Mouse (Mus musculus) liver, embryonic 13.5 days (tissue): ENCODE measurements around the gene Cnga2. TPM values are rescaled to one million over a fixed set of nuclear protein-coding genes. Genes with fewer than 3 reads are reported as not detected.
"Not testable (repeated sequence)": the region's sequence is repeated elsewhere in the genome, so short reads cannot be mapped to it uniquely, and the experiment has no call there.

Experiments used
- ATAC-seq: fragments of 200-750 bp; cut with Nextera tagmentation; 2 replicates; pipeline ENCODE4 v1.8.0; 2017; ENCODE audit warnings: low read depth, mild to moderate bottlenecking, moderate number of reproducible peaks, moderate library complexity
- DNase-seq: peaks from one replicate; pipeline ENCODE4 v3.0.0; 2022
- H3K27ac ChIP-seq: fragments of 300-500 bp; sonication (generic); 2 replicates; pipeline ENCODE4 v1.5.1; 2015; ENCODE audit warnings: moderate library complexity, mild to moderate bottlenecking, inconsistent platforms
- H3K27me3 ChIP-seq: fragments of 300-500 bp; sonication (generic); 2 replicates; pipeline ENCODE4 v1.6.1; 2015; ENCODE audit warnings: mild to moderate bottlenecking, inconsistent platforms
- H3K36me3 ChIP-seq: fragments of 300-500 bp; sonication (generic); 2 replicates; pipeline ENCODE4 v1.6.1; 2015; ENCODE audit warnings: mild to moderate bottlenecking, inconsistent platforms
- H3K4me1 ChIP-seq: fragments of 300-500 bp; sonication (generic); replicated peaks from 2 replicates; pipeline ENCODE4 v1.6.1; 2015; ENCODE audit warnings: inconsistent platforms
- H3K4me2 ChIP-seq: fragments of 300-500 bp; sonication (generic); 2 replicates; pipeline ENCODE4 v1.6.1; 2015; ENCODE audit warnings: inconsistent platforms, mild to moderate bottlenecking, moderate library complexity
- H3K4me3 ChIP-seq: fragments of 300-500 bp; sonication (generic); replicated peaks from 2 replicates; pipeline ENCODE4 v1.5.1; 2015; ENCODE audit warnings: mild to moderate bottlenecking, inconsistent platforms
- H3K9ac ChIP-seq: fragments of 300-500 bp; sonication (generic); 2 replicates; pipeline ENCODE4 v1.6.1; 2015; ENCODE audit warnings: mild to moderate bottlenecking, inconsistent platforms
- H3K9me3 ChIP-seq: fragments of 300-500 bp; sonication (generic); replicated peaks from 2 replicates; pipeline ENCODE4 v1.6.1; 2016; ENCODE audit warnings: inconsistent platforms
- WGBS: fragments of 180-500 bp; shearing (Covaris S2); methylation state at CpG from one replicate; pipeline ENCODE4 v1.1.7; 2015; ENCODE audit not compliant: insufficient replicate concordance; 5-methylcytosine and 5-hydroxymethylcytosine counted together
- polyA plus RNA-seq: library from polyadenylated mRNA; unstranded; fragments of >200 nt; fragmentation: Nextera tagmentation; extraction: Ambion mirVana; gene quantifications from 2 replicates; pipeline ENCODE4 v1.2.1, GENCODE M21; 2015

Cnga2 gene
- polyA plus RNA-seq = 0.03 TPM in 1 of 2 replicates, not detected in the other

- no peak within 1 kb of the TSS for H3K4me3 ChIP-seq
- no peak for DNase-seq
- H3K4me1 ChIP-seq = no peaks in the 10 kb centered on the region
- H3K27me3 ChIP-seq = no peaks in the 10 kb centered on the region
- H3K36me3 ChIP-seq = no peaks in the 10 kb centered on the region
- H3K9me3 ChIP-seq = no peaks in the 10 kb centered on the region
- WGBS = 62% methylated on average over 3 of the region's 3 CpGs
- H3K4me2 ChIP-seq = no peak within 1 kb of the TSS
- ATAC-seq = no peak
- no peak within 1 kb of the TSS for H3K9ac ChIP-seq
- no peak within 1 kb of the TSS for H3K27ac ChIP-seq
These were observed at the start of gene Cnga2 for GRCm38 (mm10) chrX:71991549-71991948. TSS of gene Cnga2 (plus strand) at chrX:71991849.

DNA sequence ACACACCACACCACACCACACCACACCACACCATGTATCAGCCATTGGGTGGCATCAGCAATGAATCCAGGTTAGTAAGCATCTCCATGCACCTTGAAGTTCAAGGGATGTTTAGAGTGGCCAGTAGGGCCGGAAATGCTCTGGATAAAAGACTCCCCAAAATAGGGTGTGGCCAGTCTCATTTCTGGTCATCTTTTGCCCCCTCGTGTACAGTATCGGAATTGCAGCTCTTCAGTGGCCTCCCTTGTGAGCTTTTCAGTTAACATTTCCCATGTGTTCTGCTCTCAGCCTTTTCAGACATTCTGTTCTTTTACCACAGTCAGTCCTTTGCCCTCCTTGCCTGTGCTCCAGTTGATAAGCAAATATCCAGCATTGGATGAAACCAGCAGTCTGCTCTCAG is 45.0 kb upstream of the Cnga2 start:
- Histone ChIP-seq H3K9ac (no peak overlapping the region), H3K36me3 (no peaks in the 10 kb centered on the region), H3K4me2 (no peak overlapping the region), H3K4me3 (no peak overlapping the region), H3K9me3 (no peaks in the 10 kb centered on the region), H3K4me1 (no peaks in the 10 kb centered on the region), H3K27ac (no peak overlapping the region), H3K27me3 (no peaks in the 10 kb centered on the region)
- DNase-seq (no peak), ATAC-seq (no peak)
- WGBS = 12% methylated on average over 3 of the region's 3 CpGs

GRCm38 (mm10) chrX:71958366-71958765 is 33.3 kb upstream of the Cnga2 start:
- H3K27ac ChIP-seq = no peak overlapping the region
- DNase-seq = no peak
- H3K9ac ChIP-seq = no peak overlapping the region
- H3K27me3 ChIP-seq = peaks cover 22% of the 10 kb centered on the region
- ATAC-seq = no peak
- no peak overlapping the region for H3K4me2 ChIP-seq
- no peaks in the 10 kb centered on the region for H3K4me1 ChIP-seq
- no peaks in the 10 kb centered on the region for H3K9me3 ChIP-seq
- no peak overlapping the region for H3K4me3 ChIP-seq
- no peaks in the 10 kb centered on the region for H3K36me3 ChIP-seq

- Histone ChIP-seq H3K4me3 (peak within 1 kb of the TSS; percentile 31), H3K9ac (no peak within 1 kb of the TSS)
- no peak for DNase-seq
These were observed 29.3 kb upstream of the Cnga2 start, which contains the start of gene Prrg3 for GRCm38 (mm10) chrX:71962073-71963051. TSS of gene Prrg3 (plus strand) at chrX:71962624.

DNA sequence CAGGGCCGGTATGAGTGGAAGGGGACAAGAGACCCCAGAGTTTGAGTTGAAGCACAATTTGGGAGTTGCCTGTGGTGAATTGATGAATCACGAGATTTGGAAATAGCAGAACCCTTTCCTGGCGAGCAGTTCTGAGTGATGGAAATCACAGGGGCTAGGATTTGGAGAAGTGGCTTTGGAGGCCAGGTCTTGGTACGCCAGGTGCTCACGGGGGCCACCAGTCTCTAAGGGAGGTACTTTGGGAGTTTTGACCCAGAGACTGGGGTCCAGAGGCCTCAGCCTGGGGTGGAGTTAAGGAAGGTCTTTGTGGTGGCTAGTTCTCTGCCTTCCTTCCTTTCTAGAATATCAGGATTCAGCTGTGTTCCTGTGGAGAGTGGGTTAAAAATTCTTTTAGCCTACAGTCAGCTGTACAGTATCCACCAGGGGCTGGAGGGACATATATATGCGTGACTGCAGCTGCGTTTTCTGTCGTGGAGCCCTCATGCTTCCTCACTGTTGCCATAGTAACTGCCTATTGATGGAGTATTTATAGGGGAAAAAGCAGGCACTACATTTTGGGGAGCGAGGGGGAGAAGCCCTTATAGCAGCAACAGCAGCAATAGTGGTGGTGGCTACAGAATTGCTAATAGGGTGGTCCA is 28.3 kb upstream of the Cnga2 start:
- peaks cover 25% of the 10 kb centered on the region for H3K27me3 ChIP-seq
- WGBS = 40% methylated on average over 9 of the region's 9 CpGs
- no peak for ATAC-seq
- no peaks in the 10 kb centered on the region for H3K9me3 ChIP-seq
- H3K9ac ChIP-seq = no peak overlapping the region
- peak overlapping the region; percentile 31; the same call in 1 of the 2 replicates for H3K4me3 ChIP-seq
- H3K27ac ChIP-seq = no peak overlapping the region
- H3K36me3 ChIP-seq = no peaks in the 10 kb centered on the region
- H3K4me1 ChIP-seq = no peaks in the 10 kb centered on the region
- no peak for DNase-seq
- H3K4me2 ChIP-seq = peak overlapping the region; percentile 45; the same call in 1 of the 2 replicates

More at GRCm38 (mm10) chrX:71962073-71963051, 29.3 kb upstream of the Cnga2 start, which contains the start of gene Prrg3:
- no peak within 1 kb of the TSS for H3K27ac ChIP-seq
- 15% methylated on average over 63 of the region's 72 CpGs for WGBS
- H3K4me1 ChIP-seq = no peaks in the 10 kb centered on the region
- no peak; the same call in 1 of the 2 replicates for ATAC-seq
- peaks cover 25% of the 10 kb centered on the region for H3K27me3 ChIP-seq
- no peaks in the 10 kb centered on the region for H3K36me3 ChIP-seq
- peak within 1 kb of the TSS; percentile 45 for H3K4me2 ChIP-seq
- H3K9me3 ChIP-seq = no peaks in the 10 kb centered on the region

DNA sequence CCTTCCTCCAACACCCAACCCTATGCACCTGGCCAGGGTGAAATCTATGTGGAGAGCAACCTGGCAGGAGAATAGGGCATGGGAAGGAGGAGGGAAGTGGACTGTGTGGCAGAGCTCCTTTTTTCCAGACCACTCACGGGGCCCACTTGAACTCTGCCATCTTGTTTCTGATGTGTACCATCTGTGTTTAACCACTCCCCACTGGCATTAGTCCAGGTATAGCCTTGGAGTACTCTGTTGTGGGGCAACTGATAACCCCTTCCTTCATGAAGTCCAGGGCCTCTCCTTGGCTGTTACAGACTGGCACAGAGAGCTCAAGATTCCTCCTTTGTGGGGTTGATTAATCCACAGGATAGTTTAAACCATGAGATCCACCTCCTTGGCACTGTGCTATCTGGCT is 23.4 kb upstream of the Cnga2 start:
- H3K4me3 ChIP-seq = no peak overlapping the region
- H3K9ac ChIP-seq = no peak overlapping the region
- WGBS = 55% methylated on average over 1 of the region's 1 CpGs
- DNase-seq (no peak), ATAC-seq (no peak)
- peaks cover 5% of the 10 kb centered on the region; the same call in 1 of the 2 replicates for H3K27me3 ChIP-seq
- no peaks in the 10 kb centered on the region for H3K36me3 ChIP-seq
- no peak overlapping the region for H3K4me2 ChIP-seq
- no peaks in the 10 kb centered on the region for H3K9me3 ChIP-seq
- no peaks in the 10 kb centered on the region for H3K4me1 ChIP-seq
- no peak overlapping the region for H3K27ac ChIP-seq

- Histone ChIP-seq H3K4me1 (no peaks in the 10 kb centered on the region), H3K4me3 (no peak overlapping the region), H3K27ac (no peak overlapping the region), H3K9me3 (no peaks in the 10 kb centered on the region), H3K4me2 (no peak overlapping the region), H3K36me3 (no peaks in the 10 kb centered on the region), H3K9ac (no peak overlapping the region), H3K27me3 (no peaks in the 10 kb centered on the region)
- 56% methylated on average over 6 of the region's 6 CpGs for WGBS
- DNase-seq (no peak), ATAC-seq (no peak)
These were observed 22.8 kb upstream of the Cnga2 start for GRCm38 (mm10) chrX:71968816-71969215.

DNA sequence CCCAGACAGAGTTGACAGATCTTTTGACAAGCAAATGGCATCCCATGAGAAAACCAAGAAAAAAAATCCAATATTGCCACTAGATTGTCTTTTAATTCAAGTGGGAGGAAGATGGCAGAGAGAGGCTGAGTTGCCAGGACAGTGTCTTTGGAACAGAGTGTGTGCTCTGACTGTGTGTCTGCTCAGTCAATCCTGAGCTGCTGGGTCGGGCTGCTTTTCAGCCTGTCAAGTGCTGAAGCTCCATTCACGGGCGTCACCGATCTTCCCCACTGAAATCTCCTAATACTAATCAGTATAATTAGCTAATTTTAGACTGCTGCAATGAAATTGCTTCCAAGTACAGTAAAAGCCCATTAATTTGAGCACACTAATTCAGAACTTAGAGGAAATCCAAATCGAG is 20.3 kb upstream of the Cnga2 start:
- Histone ChIP-seq H3K4me1 (no peaks in the 10 kb centered on the region), H3K36me3 (no peaks in the 10 kb centered on the region), H3K27ac (no peak overlapping the region), H3K27me3 (no peaks in the 10 kb centered on the region), H3K4me2 (no peak overlapping the region), H3K9me3 (no peaks in the 10 kb centered on the region), H3K4me3 (no peak overlapping the region), H3K9ac (no peak overlapping the region)
- no peak for ATAC-seq
- no peak for DNase-seq
- 55% methylated on average over 5 of the region's 5 CpGs for WGBS

DNA sequence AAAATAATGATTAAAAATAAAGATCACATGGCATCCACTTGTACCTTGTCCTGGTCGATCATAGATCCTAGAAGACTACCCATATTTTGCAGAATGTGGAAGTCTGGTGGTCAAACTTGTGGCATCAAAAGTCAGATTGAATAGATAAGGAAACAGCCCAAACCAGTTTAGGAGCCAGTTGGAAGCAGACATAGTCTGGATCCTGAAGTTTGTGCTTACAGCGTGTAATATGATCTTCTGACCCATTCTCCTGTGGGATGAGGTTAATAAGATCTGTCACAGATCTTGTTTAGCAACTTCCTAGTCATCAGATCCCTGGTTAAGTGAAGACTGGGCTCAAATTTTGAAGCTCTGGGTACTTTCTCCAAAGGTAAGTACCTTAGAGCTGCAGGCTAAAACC is 19.0 kb upstream of the Cnga2 start, which contains the start of gene Fate1:
Gene Fate1, plus strand, starts transcription at position 301 of the 400 bp plus-strand sequence.
- ATAC-seq = no peak
- no peaks in the 10 kb centered on the region for H3K9me3 ChIP-seq
- no peaks in the 10 kb centered on the region for H3K4me1 ChIP-seq
- H3K4me3 ChIP-seq = no peak within 1 kb of the TSS
- H3K27ac ChIP-seq = no peak within 1 kb of the TSS
- 54% methylated on average over 2 of the region's 2 CpGs for WGBS
- no peak for DNase-seq
- no peak within 1 kb of the TSS for H3K4me2 ChIP-seq
- H3K9ac ChIP-seq = no peak within 1 kb of the TSS
- no peaks in the 10 kb centered on the region for H3K27me3 ChIP-seq
- H3K36me3 ChIP-seq = no peaks in the 10 kb centered on the region

DNA sequence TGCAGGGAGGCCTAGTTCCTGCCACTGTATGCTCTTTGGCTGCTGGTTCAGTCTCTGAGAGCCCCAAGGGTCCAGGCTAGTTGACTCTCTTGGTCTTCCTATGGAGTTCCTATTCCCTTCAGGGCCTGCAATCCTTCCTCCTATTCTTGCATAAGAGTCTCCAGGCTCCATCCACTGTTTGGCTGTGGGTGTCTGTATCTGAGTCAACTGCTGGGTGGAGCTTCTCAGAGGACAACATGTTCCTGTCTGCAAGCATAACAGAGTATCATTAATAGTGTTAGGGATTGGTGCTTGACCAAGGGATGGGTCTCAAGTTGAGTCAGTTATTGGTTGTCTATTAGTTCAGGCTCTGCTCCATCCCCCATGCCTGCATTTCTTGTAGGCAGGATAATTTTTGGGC is 14.0 kb upstream of the Cnga2 start:
- not testable (repeated sequence) for H3K9ac ChIP-seq, H3K4me1 ChIP-seq, ATAC-seq, H3K4me3 ChIP-seq, H3K27me3 ChIP-seq, DNase-seq, H3K9me3 ChIP-seq, H3K27ac ChIP-seq, H3K36me3 ChIP-seq, H3K4me2 ChIP-seq

GRCm38 (mm10) chrX:71980443-71980842 is 11.2 kb upstream of the Cnga2 start:
- H3K36me3 ChIP-seq = no peaks in the 10 kb centered on the region
- no peaks in the 10 kb centered on the region for H3K27me3 ChIP-seq
- no peak for DNase-seq
- no peak overlapping the region for H3K4me2 ChIP-seq
- H3K4me3 ChIP-seq = no peak overlapping the region
- no peaks in the 10 kb centered on the region for H3K9me3 ChIP-seq
- WGBS = 39% methylated on average over 3 of the region's 3 CpGs
- no peaks in the 10 kb centered on the region for H3K4me1 ChIP-seq
- no peak for ATAC-seq
- H3K9ac ChIP-seq = no peak overlapping the region
- no peak overlapping the region for H3K27ac ChIP-seq
